Mouse (Mus musculus) layer of hippocampus, adult 2 months (tissue): ENCODE measurements at regions not wholly inside any gene's neighbourhood (a gene's known extent, or its start where the extent isn't known, plus 50 kb on each side); places are given as distances from the start of the nearest gene placed in this dataset.

Experiments
- DNase-seq, 2 experiments: peaks; one replicate each; pipeline ENCODE4 v3.0.0; 2022; ENCODE audit warnings: low spot score in 2 of 2
- H3K27ac ChIP-seq: fragments of 200-600 bp; 2 replicates; pipeline ENCODE4 v1.8.1; 2022
- H3K4me3 ChIP-seq: fragments of 200-600 bp; 2 replicates; pipeline ENCODE4 v1.8.1; 2022; ENCODE audit warnings: mild to moderate bottlenecking
- CTCF ChIP-seq: fragments of 200-600 bp; conservative IDR thresholded peaks from 2 replicates; pipeline ENCODE4 v1.8.1; 2022; ENCODE audit warnings: antibody characterized with exemption, mild to moderate bottlenecking, moderate library complexity

- Histone ChIP-seq H3K4me3 (no peak overlapping the region), H3K27ac (no peak overlapping the region)
- TF ChIP-seq CTCF, result no peak
- no peak for DNase-seq
These were observed 74.3 kb upstream of the Spin1 start for GRCm38 (mm10) chr13:51026311-51026918.

- Histone ChIP-seq H3K4me3 (no peak overlapping the region), H3K27ac (peak overlapping the region; percentile 64)
- TF ChIP-seq CTCF, result no peak
- peak in 1 of 2 experiments; percentile 33 for DNase-seq
These were observed 62.7 kb upstream of the Spin1 start for GRCm38 (mm10) chr13:51037850-51038450.

- Histone ChIP-seq H3K27ac (no peak overlapping the region), H3K4me3 (no peak overlapping the region)
- DNase-seq, result no peak
- no peak for TF ChIP-seq CTCF
These were observed 61.7 kb upstream of the Spin1 start for GRCm38 (mm10) chr13:51038955-51039354.

DNA sequence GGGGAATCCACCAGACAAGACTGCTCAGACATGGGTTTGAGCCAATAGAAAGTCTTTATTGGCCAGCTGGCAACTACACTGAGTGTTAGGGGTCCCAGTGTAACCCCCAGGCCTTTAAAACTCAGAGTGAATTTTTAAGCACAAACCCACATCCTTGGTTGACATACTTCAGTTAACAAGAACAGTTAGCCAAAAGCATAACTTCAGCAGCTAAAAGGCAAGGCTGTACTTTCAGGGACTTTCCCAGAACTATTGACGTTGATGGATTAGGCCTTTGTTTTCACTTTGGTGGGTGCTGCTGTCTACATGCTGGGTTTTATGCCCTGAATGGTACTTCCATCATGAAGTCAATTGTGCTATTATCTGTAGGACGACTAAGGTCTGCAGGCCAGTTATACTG is 59.6 kb upstream of the Spin1 start:
- Histone ChIP-seq H3K27ac (peak overlapping the region; percentile 60; the same call in 1 of the 2 replicates), H3K4me3 (no peak overlapping the region)
- no peak for TF ChIP-seq CTCF

GRCm38 (mm10) chr13:51042881-51043402 is 57.7 kb upstream of the Spin1 start:
- Histone ChIP-seq H3K4me3 (no peak overlapping the region), H3K27ac (no peak overlapping the region)
- TF ChIP-seq CTCF, result no peak
- DNase-seq, result no peak

More for the DNA sequence above, 59.6 kb upstream of the Spin1 start:
- no peak for DNase-seq
